Mouse (Mus musculus): ENCODE measurements around the gene Brpf3.

DNA sequence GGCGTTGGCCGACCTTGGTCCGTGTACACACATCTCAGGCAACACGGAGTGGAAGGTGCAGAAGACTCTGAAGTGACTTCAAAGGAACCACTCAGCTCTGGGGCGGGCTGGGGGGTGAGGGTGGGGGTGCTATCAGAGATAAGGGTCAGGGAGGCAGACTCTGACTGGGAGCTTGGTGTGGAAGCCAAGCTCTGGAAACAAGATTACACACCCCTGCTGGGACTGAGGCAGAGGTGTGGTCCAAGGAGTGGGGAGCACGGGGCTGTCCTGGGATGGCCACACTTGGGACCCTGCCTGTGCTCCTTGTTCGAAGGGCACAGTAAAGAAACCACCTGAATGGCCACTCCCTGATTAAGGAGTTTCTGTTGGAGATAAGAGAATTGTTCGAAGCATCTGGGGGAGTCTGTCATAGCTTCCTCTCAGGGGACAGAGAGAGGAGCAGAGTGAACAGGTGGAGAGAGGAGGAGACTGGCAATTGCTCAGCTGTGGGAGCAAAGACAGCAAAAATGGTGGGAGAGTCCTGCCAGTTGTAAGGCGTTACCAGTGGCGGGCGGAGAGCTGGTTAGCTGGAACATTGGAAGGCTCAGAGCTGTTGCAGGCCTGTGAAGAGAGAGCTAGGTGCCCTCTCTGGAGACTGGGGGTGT, 46.2 kb downstream of the Brpf3 start:
- TF ChIP-seq TAL1 (IDR thresholded peaks at IDR 0.05; ENCODE audit: low read length) (no peak), GATA1 (IDR thresholded peaks at IDR 0.05; ENCODE audit: low read length) (no peak)
